Mouse (Mus musculus) neural tube, embryonic 13.5 days (tissue): ENCODE data around the gene Gapt. TPM values are rescaled to one million over a fixed set of nuclear protein-coding genes. Genes with fewer than 3 reads are reported as not detected.

Source experiments
- ATAC-seq: fragments of 200-750 bp; cut with Nextera tagmentation; 2 replicates; pipeline ENCODE4 v1.8.0; 2017; ENCODE audit warnings: low read depth, mild to moderate bottlenecking, moderate TSS enrichment, moderate library complexity
- H3K27ac ChIP-seq: fragments of 300-500 bp; sonication (generic); replicated peaks from 2 replicates; pipeline ENCODE4 v1.5.1; 2015; ENCODE audit warnings: moderate library complexity, mild to moderate bottlenecking, inconsistent platforms
- H3K27me3 ChIP-seq: fragments of 300-500 bp; sonication (generic); 2 replicates; pipeline ENCODE4 v1.6.1; 2015; ENCODE audit warnings: mild to moderate bottlenecking, inconsistent platforms
- H3K36me3 ChIP-seq: fragments of 300-500 bp; sonication (generic); 2 replicates; pipeline ENCODE4 v1.6.1; 2015; ENCODE audit warnings: mild to moderate bottlenecking, inconsistent platforms
- H3K4me1 ChIP-seq: fragments of 300-500 bp; sonication (generic); replicated peaks from 2 replicates; pipeline ENCODE4 v1.6.1; 2015; ENCODE audit warnings: inconsistent platforms
- H3K4me2 ChIP-seq: fragments of 300-500 bp; sonication (generic); 2 replicates; pipeline ENCODE4 v1.6.1; 2015; ENCODE audit warnings: inconsistent platforms, mild to moderate bottlenecking, moderate library complexity
- H3K4me3 ChIP-seq: fragments of 300-500 bp; sonication (generic); 2 replicates; pipeline ENCODE4 v1.5.1; 2015; ENCODE audit warnings: mild to moderate bottlenecking, inconsistent platforms
- H3K9ac ChIP-seq: fragments of 300-500 bp; sonication (generic); 2 replicates; pipeline ENCODE4 v1.6.1; 2015; ENCODE audit warnings: moderate library complexity, mild to moderate bottlenecking, inconsistent platforms
- H3K9me3 ChIP-seq: fragments of 300-500 bp; sonication (generic); 2 replicates; pipeline ENCODE4 v1.6.1; 2016; ENCODE audit warnings: inconsistent platforms
- WGBS: fragments of 180-500 bp; shearing (Covaris S2); methylation state at CpG from one replicate; pipeline ENCODE4 v1.1.7; 2015; 5-methylcytosine and 5-hydroxymethylcytosine counted together
- polyA plus RNA-seq: library from polyadenylated mRNA; unstranded; fragments of >200 nt; fragmentation: Nextera tagmentation; extraction: Ambion mirVana; gene quantifications from 2 replicates; pipeline ENCODE4 v1.2.1, GENCODE M21; 2015

The Gapt gene
- polyA plus RNA-seq, 1 experiment from 2014 or later: not detected

GRCm38 (mm10) chr13:110332958-110333597, 23.9 kb downstream of the Gapt start:
- 89% methylated on average over 14 of the region's 14 CpGs for WGBS
- H3K9me3 ChIP-seq: no peaks in the 10 kb centered on the region
- no peak overlapping the region for H3K4me3 ChIP-seq
- ATAC-seq: no peak
- no peak overlapping the region for H3K4me2 ChIP-seq
- H3K36me3 ChIP-seq: no peaks in the 10 kb centered on the region
- H3K27ac ChIP-seq: no peak overlapping the region
- H3K4me1 ChIP-seq: no peaks in the 10 kb centered on the region
- H3K27me3 ChIP-seq: no peaks in the 10 kb centered on the region
- H3K9ac ChIP-seq: no peak overlapping the region

GRCm38 (mm10) chr13:110318746-110319145, 38.3 kb downstream of the Gapt start:
- Histone ChIP-seq H3K4me1 (no peaks in the 10 kb centered on the region), H3K9me3 (no peaks in the 10 kb centered on the region), H3K36me3 (no peaks in the 10 kb centered on the region), H3K27me3 (no peaks in the 10 kb centered on the region), H3K4me3 (no peak overlapping the region), H3K27ac (no peak overlapping the region), H3K4me2 (no peak overlapping the region), H3K9ac (no peak overlapping the region)
- no peak for ATAC-seq
- 67% methylated on average over 4 of the region's 4 CpGs for WGBS

- 84% methylated on average over 5 of the region's 5 CpGs for WGBS
- Histone ChIP-seq H3K36me3 (no peaks in the 10 kb centered on the region), H3K4me2 (no peak overlapping the region), H3K4me1 (no peaks in the 10 kb centered on the region), H3K4me3 (no peak overlapping the region), H3K9ac (no peak overlapping the region), H3K27ac (no peak overlapping the region), H3K27me3 (no peaks in the 10 kb centered on the region), H3K9me3 (no peaks in the 10 kb centered on the region)
- no peak for ATAC-seq
Measured at GRCm38 (mm10) chr13:110307188-110307587, 49.8 kb downstream of the Gapt start.

Other genes with a start within 250 kb of the Gapt start
- gene Rab3c, start 76.2 kb downstream of the Gapt start, polyA plus RNA-seq: 174 and 176 TPM in 2 replicates
- 116 TPM in 2 replicates for gene Plk2, start 37.8 kb upstream of the Gapt start, polyA plus RNA-seq